Mouse (Mus musculus): ENCODE results near the gene U2af1. TPM values are rescaled to one million over a fixed set of nuclear protein-coding genes. Genes with fewer than 3 reads are reported as not detected.
"Not testable (repeated sequence)": the region's sequence is repeated elsewhere in the genome, so short reads cannot be mapped to it uniquely, and the experiment has no call there.

The U2af1 gene
- total RNA-seq, 2 experiments from 2014 or later: 101 to 110 TPM

DNA sequence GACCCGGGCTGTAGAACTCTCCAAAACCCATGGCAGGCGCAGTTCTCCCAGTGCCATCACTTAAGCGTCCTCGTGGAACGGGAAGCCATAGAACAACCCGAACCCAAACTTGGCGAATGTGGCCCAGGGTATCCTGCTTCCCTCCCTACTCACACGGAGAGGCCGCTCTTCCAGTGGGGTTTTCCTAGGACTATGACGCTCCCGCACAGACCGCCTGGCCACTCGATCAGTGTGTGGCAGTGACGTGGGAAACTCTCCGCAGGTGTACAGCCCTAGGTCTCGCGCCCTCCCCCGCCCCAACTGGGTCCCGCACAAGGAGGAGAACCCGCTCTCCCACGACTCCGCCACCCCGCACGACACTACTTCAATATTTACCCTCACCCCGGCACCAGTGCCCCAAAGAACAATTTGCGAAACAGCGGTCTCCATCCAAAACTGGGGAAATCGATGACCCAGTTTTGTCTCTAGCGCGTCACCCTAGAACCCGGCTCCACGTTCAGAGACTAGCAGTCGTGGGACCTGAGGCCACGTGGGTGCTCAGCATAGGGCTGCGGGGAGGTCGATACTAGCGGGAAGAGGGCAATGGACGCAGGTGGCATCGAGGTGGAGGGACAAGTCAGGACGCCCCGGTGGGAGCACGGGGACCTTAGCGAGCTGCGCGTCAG is 22.3 kb downstream of the U2af1 start:
- intact Hi-C loops (cut with DNase I): no loop called here
- no peak for DNase-seq (ENCODE audit: low spot score in 2 of 2)

DNA sequence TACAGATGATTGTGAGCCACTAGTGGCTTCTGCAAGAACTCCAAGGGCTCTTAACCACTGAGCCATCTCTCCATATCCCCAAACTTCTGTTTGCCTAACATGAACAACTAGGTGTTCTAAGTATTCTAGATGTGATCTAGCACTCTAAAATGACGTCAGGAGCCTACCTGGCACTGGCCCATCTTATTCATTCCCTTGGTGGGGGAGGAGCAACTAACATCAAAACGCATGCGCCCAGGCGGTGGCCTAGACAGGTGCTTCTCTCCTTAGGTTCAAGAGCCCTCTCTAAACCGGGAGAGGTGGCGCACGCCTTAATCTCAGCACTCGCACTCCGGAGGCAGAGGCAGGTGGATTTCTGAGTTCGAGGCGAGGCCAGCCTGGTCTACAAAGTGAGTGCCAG is 22.9 kb downstream of the U2af1 start:
- no peak for DNase-seq (ENCODE audit: low spot score in 2 of 2)
- intact Hi-C loops (cut with DNase I): no loop called here

DNA sequence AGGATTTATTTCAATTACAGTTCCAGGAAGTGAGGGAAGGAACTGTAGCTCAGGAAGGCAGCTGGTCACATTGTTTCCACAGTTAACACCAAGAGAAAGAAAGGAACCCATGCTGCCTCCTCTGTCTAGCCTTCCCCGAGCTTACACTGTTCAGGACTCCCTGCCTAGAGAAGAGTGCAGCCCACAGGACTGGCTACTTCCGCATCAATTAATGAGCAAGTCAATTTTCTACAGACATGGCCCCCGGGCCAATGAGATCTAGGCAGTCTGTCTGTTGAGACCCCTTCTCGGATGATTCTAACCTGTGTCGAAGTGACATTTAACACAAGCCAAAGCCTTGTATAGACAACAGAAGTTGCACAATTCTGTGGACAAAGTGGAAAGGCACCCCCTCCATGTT is 23.8 kb downstream of the U2af1 start:
- DNase-seq (ENCODE audit: low spot score in 2 of 2): no peak
- intact Hi-C loops (cut with DNase I): no loop called here

DNA sequence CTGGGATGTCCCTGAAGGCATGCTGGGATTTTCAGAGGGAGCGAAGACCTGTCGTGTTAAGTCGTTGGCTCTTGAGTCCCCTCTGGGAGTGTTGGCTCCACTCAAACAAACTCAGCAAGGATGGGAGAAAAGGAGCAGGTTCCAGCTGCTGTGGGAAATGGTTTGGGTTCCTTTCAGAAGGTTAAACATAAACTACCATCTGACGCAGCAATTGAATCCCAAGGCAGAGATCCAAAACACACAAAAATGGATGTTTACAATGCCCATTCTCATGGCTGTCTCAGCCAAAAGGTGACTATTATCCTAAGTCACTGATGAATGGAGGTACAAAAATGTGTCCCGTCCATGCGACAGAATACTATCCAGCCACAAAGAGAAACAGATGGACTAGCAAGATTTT is 25.7 kb downstream of the U2af1 start:
- DNase-seq (ENCODE audit: low spot score in 2 of 2): no peak
- intact Hi-C loops (cut with DNase I): no loop called here

DNA sequence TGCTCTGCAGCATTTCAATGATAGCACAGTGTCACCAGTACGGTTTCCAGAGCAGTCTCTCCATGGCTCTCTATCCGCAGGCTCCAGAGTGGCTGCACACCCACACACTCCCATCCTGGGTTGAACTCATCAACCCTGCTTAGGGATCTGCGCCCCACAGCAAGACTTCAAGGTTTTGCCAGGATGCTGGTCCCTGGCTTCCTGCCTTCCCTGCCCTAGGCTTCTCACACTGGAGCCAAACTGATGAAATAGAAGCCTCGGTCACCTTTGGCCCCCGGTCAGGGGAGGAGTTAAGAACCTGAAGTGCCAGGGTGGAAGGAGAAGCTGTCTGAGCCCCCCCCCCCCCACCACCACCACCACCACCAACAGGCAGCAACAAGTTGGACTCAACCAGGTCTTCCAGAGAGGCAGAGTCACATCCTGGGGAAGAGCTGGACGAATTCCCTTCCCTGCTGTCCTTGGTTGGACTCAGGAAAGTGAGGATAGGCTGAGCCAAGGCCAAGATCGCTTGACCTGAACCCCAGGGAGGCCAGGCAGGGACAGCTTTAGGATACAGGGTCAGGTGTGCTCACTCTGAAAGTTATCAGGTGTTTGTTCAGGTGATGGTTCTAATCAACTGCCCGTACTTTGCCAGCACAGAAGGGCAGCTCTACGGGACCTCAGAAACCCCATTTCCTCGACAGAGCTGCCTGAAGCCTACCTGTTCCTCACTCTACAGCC is 27.5 kb downstream of the U2af1 start:
- intact Hi-C loops (cut with DNase I): no loop called here
- DNase-seq (ENCODE audit: low spot score in 2 of 2): no peak

DNA sequence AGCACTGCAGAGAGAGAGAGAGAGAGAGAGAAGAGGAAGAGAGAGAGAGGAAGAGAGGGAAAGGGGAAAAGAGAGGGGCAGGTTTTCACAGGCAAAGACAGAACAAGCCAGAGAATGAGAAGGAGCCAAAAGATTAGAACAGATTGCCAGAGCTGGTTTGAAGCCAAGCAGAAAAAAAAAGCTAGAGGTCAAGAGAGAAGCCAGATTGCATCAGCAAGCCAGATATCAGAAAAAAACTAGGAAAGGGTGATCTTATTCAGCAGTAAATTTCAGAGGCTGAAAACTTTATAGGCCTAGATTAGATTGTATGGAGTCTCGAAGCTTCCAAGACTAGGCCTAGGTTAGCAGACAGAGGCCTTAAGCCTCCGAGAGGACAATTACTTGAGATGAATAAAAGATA is 30.7 kb downstream of the U2af1 start:
- intact Hi-C loops (cut with DNase I): no loop called here
- DNase-seq (ENCODE audit: low spot score in 2 of 2): no peak

DNA sequence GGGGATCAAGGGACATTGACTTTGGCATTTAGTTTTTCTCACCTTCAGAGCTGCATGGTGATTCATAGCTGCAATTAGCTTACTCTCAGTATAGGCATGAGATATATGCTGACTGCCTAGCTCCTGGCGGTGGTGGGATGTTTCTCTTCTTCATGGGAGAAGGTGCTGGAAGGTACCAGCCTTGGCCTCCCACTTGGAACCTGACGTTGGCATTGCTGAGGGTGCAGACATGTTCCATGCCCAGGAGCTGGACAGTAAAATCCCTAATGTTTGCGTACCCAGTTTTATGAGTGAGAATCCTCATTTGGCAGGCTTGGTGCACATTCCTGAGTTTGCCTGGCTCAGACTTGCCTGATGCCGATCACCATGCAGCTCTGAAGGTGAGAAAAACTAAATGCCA is 35.6 kb downstream of the U2af1 start:
- intact Hi-C loops (cut with DNase I): no loop called here
- DNase-seq (ENCODE audit: low spot score in 2 of 2): no peak

DNA sequence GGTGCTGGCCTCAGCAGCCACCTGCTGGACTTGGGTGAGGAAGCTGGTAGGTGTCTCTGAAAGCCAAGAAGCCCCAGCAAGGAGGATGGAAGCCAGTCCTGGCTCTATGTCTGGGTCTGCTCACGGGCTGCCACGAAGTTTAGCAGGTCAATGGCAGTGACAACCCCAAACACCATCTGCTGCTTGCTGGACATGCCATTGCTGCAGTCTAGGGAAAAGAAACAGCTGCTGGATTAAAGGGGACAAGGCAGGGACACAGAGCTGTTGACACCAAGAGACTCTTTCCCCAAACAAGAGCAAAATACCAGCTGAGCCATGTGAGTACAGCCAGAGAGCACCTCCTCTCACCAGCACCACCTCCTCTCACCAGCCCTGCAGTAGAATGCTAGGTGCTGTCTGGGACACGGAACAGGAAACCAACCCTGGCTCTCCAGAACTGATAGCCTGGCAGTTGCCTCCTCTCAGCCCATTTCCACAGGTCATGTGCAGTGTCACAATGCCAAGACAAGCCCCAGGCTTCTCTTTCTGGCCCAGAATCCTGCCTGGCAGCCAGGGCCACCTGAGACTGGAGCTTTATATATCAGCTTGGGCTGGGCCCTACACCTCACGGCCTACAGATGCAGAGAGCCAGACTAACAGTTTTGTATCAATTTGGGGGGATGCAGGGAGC is 45.5 kb downstream of the U2af1 start:
- intact Hi-C loops (cut with DNase I): no loop called here
- no peak for DNase-seq (ENCODE audit: low spot score in 2 of 2)

DNA sequence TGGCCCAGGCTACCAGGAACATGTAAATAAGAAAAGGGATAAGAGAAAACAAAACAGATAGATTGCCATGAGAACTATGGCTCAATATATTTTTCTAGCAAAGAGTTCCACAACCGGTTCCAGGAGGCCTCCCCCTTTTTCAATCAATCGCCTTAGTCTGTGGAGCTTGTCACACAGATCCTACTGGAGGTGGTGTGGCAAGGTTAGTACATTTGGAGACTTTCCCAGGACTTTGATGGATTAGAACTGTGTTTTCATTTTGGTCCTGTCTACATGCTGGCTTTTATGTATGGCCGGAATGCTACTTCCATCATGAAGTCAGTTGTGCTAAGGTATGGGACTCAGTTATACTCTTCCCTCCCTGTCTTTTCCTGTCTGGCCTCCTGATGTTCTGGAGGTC is 48.8 kb downstream of the U2af1 start:
- intact Hi-C loops (cut with DNase I): no loop called here
- no peak for DNase-seq (ENCODE audit: low spot score in 2 of 2)

DNA sequence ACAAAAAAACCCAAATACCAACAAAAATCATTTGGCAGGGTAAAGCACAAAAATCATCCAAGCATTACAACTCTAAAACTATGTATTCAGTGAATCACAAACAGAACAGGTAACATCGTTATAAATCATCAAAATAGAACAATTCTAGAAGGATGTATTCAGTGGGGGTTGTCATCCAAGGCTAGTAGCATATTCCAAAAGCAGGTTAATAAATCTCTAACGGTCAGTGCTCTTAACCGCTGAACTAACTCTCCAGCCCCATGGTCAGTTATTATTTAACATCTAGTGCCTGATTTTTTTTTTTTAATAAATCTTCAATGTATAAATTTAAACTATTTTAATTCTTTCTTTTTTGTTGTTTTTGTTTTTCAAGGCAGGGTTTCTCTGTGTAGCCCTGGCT is 49.5 kb downstream of the U2af1 start:
- DNase-seq (ENCODE audit: low spot score in 2 of 2); intact Hi-C loops (cut with DNase I): not testable (repeated sequence)

DNA sequence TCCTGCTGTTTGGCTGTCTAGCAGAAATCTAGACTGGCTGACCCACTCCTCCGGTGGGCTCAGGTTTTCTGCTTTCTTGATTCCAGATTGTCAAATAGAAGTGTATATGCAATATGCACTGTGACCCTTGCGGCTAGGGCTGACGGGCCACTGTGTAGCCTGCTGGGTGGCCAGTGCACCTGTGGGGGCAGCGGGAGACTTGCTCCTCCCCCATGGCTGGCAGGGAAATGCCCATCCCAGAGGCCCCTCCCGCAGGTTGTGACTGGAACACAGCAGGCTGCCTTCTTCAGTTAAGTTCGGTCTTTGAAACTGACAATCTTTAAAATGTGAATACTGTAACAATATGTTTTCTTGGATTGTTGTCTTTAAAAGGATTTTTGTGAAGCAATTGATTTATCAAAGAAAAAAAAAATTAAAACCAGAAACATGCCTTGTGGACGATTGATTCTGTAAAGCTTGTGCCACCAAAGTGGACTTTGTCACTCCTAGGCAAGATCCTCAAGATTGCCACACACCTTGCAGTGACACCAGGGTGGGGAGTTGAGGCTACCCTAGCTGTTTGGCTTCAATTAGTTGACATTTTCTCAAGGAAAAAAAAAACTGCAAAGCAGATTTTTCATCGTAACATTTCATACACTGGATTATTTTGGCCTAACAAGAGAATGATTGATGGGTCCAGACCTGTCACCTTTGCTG is 51.3 kb downstream of the U2af1 start:
- no peak for DNase-seq (ENCODE audit: low spot score in 2 of 2)
- intact Hi-C loops (cut with DNase I): no loop called here

DNA sequence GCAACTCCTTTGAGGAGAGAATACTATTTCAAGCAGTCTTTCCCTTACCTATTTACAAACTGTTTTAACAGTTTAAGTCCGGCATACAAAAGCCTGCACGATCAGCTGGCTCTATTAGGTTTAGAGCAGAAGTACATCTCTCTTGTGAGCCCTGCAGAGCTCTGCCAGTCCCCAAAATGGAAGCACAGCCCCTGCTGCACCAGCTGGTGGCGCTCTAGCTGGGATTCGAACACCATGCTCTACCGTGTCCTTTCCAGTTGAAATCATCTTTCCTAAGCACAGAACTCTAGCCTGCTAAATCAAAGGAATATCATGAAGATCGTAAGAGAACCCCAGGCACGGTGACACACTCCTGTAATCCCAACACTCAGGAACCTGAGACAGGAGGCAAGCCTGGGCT is 52.3 kb downstream of the U2af1 start:
- no peak for DNase-seq (ENCODE audit: low spot score in 2 of 2)
- intact Hi-C loops (cut with DNase I): no loop called here

DNA sequence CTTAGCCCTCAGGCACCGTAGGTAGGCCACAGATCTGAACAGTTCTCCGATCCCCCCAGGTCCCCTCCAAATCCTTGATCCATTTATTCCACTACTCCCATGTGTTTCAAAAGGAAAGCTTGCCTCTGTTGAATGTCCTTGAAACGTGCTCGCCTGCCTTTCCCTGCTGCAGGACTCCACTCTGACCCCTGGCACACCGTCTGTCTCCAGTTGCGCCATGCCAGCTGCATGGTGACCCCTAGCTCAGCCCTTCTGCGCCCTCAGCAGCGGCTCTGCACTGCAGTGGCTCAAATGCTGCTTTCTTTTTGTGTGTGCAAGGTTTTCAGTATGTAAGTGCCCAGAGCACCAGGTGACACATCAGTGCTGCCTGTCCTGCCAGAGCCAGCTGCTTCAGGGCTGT is 60.1 kb downstream of the U2af1 start:
- intact Hi-C loops (cut with DNase I): no loop called here
- no peak for DNase-seq (ENCODE audit: low spot score in 2 of 2)

DNA sequence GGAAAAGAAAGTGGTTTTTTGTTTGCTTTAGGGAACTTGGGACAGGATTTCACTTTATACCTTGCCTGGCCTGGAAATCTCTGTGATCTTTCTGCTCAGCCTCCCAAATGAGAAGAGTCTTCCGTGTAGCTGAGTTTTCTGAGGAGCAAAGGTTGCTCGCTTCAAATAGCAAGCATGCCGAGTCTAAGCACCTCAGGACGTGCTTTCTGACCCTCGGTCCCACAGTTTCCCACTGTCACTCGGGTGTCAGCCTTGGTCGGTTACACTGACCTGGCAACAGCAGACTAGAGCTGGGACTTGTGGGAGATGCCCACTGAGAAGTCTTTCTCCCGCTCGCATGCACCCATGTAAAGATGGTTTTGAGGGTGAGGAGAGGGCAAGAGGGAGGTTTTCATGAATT is 60.7 kb downstream of the U2af1 start:
- no peak for DNase-seq (ENCODE audit: low spot score in 2 of 2)
- intact Hi-C loops (cut with DNase I): no loop called here

Other genes starting within 250 kb of the U2af1 start
- 10 to 100 TPM; 26.5 to 28.0 TPM for gene Wdr4, start 138.9 kb downstream of the U2af1 start, total RNA-seq (2021)
- gene Ndufv3, start 138.8 kb downstream of the U2af1 start, total RNA-seq (2021): 100 to 1,000 TPM; 311 to 320 TPM
- gene Pknox1, start 94.2 kb downstream of the U2af1 start, total RNA-seq (2021): 10 to 100 TPM; 12.4 to 14.4 TPM
- gene Cbs, start 21.7 kb downstream of the U2af1 start, total RNA-seq (2021): 10 to 100 TPM; 45.9 to 48.6 TPM
- under 1 TPM; 0.37 to 0.61 TPM for gene Cryaa, start 18.9 kb upstream of the U2af1 start, total RNA-seq (2021)
- gene Sik1, start 196.9 kb upstream of the U2af1 start, total RNA-seq (2021): 10 to 100 TPM; 18.8 to 21.6 TPM